Mouse (Mus musculus) MEL (cell line): ENCODE results near the gene Slc7a8. TPM values are rescaled to one million over a fixed set of nuclear protein-coding genes. Genes with fewer than 3 reads are reported as not detected.

ENCODE experiments used
- DNase-seq: peaks from one replicate; pipeline ENCODE4 v3.0.0; 2011; ENCODE audit warnings: low read depth, low spot score
- H3K27ac ChIP-seq: 2 replicates; pipeline ENCODE4 v1.5.1; 2012; ENCODE audit warnings: low read depth, mild to moderate bottlenecking, control low read depth, low read length, moderate library complexity; ENCODE audit not compliant: control insufficient read depth
- H3K27me3 ChIP-seq, 2 experiments: fragments of 150-350 bp in 1 of 2; sonication (generic) in 1 of 2; 2 replicates each; pipeline ENCODE4 v1.6.1; 2012; ENCODE audit warnings: low read length in 2 of 2, mild to moderate bottlenecking in 2 of 2, improper control_type of control experiment in 1 of 2, moderate library complexity in 1 of 2; ENCODE audit not compliant: insufficient read depth in 2 of 2, control insufficient read depth in 1 of 2
- H3K36me3 ChIP-seq, 2 experiments: 2 replicates each; pipeline ENCODE4 v1.6.1; 2012 to 2014; ENCODE audit warnings: low read length in 2 of 2, improper control_type of control experiment in 1 of 2, inconsistent platforms in 1 of 2, mild to moderate bottlenecking in 1 of 2; ENCODE audit not compliant: insufficient read depth in 2 of 2, control insufficient read depth in 1 of 2
- H3K4me1 ChIP-seq, 2 experiments: fragments of 150-350 bp in 1 of 2; sonication (generic) in 1 of 2; 2 replicates each; pipeline ENCODE4 v1.6.1; 2012; ENCODE audit warnings: low read length in 2 of 2, improper control_type of control experiment in 1 of 2, mild to moderate bottlenecking in 1 of 2; ENCODE audit not compliant: insufficient read depth in 2 of 2, control insufficient read depth in 1 of 2
- H3K4me3 ChIP-seq, 2 experiments: fragments of 150-350 bp in 1 of 2; sonication (generic) in 1 of 2; 2 replicates each; pipeline ENCODE4 v1.5.1; 2012; ENCODE audit warnings: low read depth in 2 of 2, low read length in 2 of 2, mild to moderate bottlenecking in 2 of 2, moderate library complexity in 2 of 2, control low read depth in 1 of 2, improper control_type of control experiment in 1 of 2; ENCODE audit not compliant: control insufficient read depth in 1 of 2, insufficient read depth in 1 of 2
- H3K79me2 ChIP-seq: 2 replicates; pipeline ENCODE4 v1.6.1; 2012; ENCODE audit warnings: mild to moderate bottlenecking, low read length, moderate library complexity; ENCODE audit not compliant: control insufficient read depth, poor library complexity, insufficient read depth
- H3K9ac ChIP-seq: 2 replicates; pipeline ENCODE4 v1.6.1; 2012; ENCODE audit warnings: low read depth, mild to moderate bottlenecking, control low read depth, low read length, moderate library complexity; ENCODE audit not compliant: control insufficient read depth, poor library complexity, severe bottlenecking
- H3K9me3 ChIP-seq: fragments of 150-350 bp; sonication (generic); replicated peaks from 2 replicates; pipeline ENCODE4 v1.6.1; 2012; ENCODE audit warnings: mild to moderate bottlenecking, low read length, improper control_type of control experiment, moderate library complexity; ENCODE audit not compliant: insufficient read depth
- BHLHE40 ChIP-seq: IDR thresholded peaks from 2 replicates; pipeline ENCODE4 v1.6.1; 2012; ENCODE audit warnings: low read depth, mild to moderate bottlenecking, inconsistent platforms, low read length, improper control_type of control experiment, borderline replicate concordance
- CHD1 ChIP-seq: IDR thresholded peaks from 2 replicates; pipeline ENCODE4 v1.6.1; 2012; ENCODE audit warnings: low read depth, mild to moderate bottlenecking, inconsistent platforms, low read length, improper control_type of control experiment
- CHD2 ChIP-seq: IDR thresholded peaks from 2 replicates; pipeline ENCODE4 v1.6.1; 2011; ENCODE audit warnings: low read length, improper control_type of control experiment
- CTCF ChIP-seq, 3 experiments: IDR thresholded peaks in 2 of 3; conservative IDR thresholded peaks in 1 of 3; 2 replicates each; pipeline ENCODE4 v1.5.1; 2011 to 2012; ENCODE audit warnings: low read length in 3 of 3, low read depth in 2 of 3, mild to moderate bottlenecking in 2 of 3, improper control_type of control experiment in 1 of 3, inconsistent platforms in 1 of 3, mixed read lengths in 1 of 3, moderate library complexity in 1 of 3; ENCODE audit not compliant: control insufficient read depth in 1 of 3, insufficient read depth in 1 of 3, poor library complexity in 1 of 3, severe bottlenecking in 1 of 3
- E2F4 ChIP-seq: IDR thresholded peaks from 2 replicates; pipeline ENCODE4 v1.6.1; 2011; ENCODE audit warnings: low read depth, low read length, improper control_type of control experiment, borderline replicate concordance
- ELF1 ChIP-seq: IDR thresholded peaks from 2 replicates; pipeline ENCODE4 v1.6.1; 2014; ENCODE audit warnings: low read depth, mild to moderate bottlenecking, inconsistent platforms, low read length, improper control_type of control experiment, moderate library complexity
- EP300 ChIP-seq, 2 experiments: IDR thresholded peaks; 2 replicates each; pipeline ENCODE4 v1.6.1; 2011; ENCODE audit warnings: improper control_type of control experiment in 2 of 2, low read length in 2 of 2, low read depth in 1 of 2, mild to moderate bottlenecking in 1 of 2
- ETS1 ChIP-seq: IDR thresholded peaks from 2 replicates; pipeline ENCODE4 v1.6.1; 2012; ENCODE audit warnings: low read depth, mild to moderate bottlenecking, inconsistent platforms, low read length, improper control_type of control experiment, moderate library complexity
- GABPA ChIP-seq: IDR thresholded peaks from 2 replicates; pipeline ENCODE4 v1.6.1; 2012; ENCODE audit warnings: low read depth, mild to moderate bottlenecking, inconsistent platforms, low read length, improper control_type of control experiment, moderate library complexity
- GATA1 ChIP-seq: IDR thresholded peaks from 2 replicates; pipeline ENCODE4 v1.6.1; 2011; ENCODE audit warnings: low read depth, low read length, improper control_type of control experiment
- HCFC1 ChIP-seq: IDR thresholded peaks from 2 replicates; pipeline ENCODE4 v1.6.1; 2012; ENCODE audit warnings: low read depth, mild to moderate bottlenecking, inconsistent platforms, low read length, improper control_type of control experiment, moderate library complexity
- JUND ChIP-seq: IDR thresholded peaks from 2 replicates; pipeline ENCODE4 v1.6.1; 2011; ENCODE audit warnings: low read depth, mild to moderate bottlenecking, improper control_type of control experiment, low read length
- MAFK ChIP-seq: IDR thresholded peaks from 2 replicates; pipeline ENCODE4 v1.6.1; 2011; ENCODE audit warnings: low read depth, mild to moderate bottlenecking, low read length, improper control_type of control experiment, borderline replicate concordance
- MAX ChIP-seq: IDR thresholded peaks from 2 replicates; pipeline ENCODE4 v1.6.1; 2011; ENCODE audit warnings: low read length, improper control_type of control experiment
- MAZ ChIP-seq: IDR thresholded peaks from 2 replicates; pipeline ENCODE4 v1.6.1; 2012; ENCODE audit warnings: low read depth, mild to moderate bottlenecking, inconsistent platforms, low read length, improper control_type of control experiment
- MEF2A ChIP-seq: IDR thresholded peaks from 2 replicates; pipeline ENCODE4 v1.6.1; 2014; ENCODE audit warnings: low read depth, mild to moderate bottlenecking, inconsistent platforms, low read length, improper control_type of control experiment; ENCODE audit not compliant: poor library complexity, insufficient replicate concordance, severe bottlenecking; ENCODE audit errors: extremely low read depth
- MXI1 ChIP-seq: IDR thresholded peaks from 2 replicates; pipeline ENCODE4 v1.6.1; 2011; ENCODE audit warnings: mild to moderate bottlenecking, low read depth, low read length, improper control_type of control experiment
- MYC ChIP-seq: IDR thresholded peaks from 2 replicates; pipeline ENCODE4 v1.6.1; 2011; ENCODE audit warnings: low read depth, mild to moderate bottlenecking, low read length, improper control_type of control experiment, moderate library complexity
- NELFE ChIP-seq: IDR thresholded peaks from 2 replicates; pipeline ENCODE4 v1.6.1; 2011; ENCODE audit warnings: low read depth, low read length, improper control_type of control experiment
- POLR2AphosphoS2 ChIP-seq: IDR thresholded peaks from 2 replicates; pipeline ENCODE4 v1.6.1; 2011; ENCODE audit warnings: low read length, improper control_type of control experiment
- POLR2AphosphoS5 ChIP-seq: IDR thresholded peaks from 2 replicates; pipeline ENCODE4 v1.6.1; 2012; ENCODE audit warnings: low read depth, borderline replicate concordance, mild to moderate bottlenecking, inconsistent platforms, low read length, moderate library complexity, mixed read lengths
- RAD21 ChIP-seq: IDR thresholded peaks from 2 replicates; pipeline ENCODE4 v1.6.1; 2011; ENCODE audit warnings: mild to moderate bottlenecking, low read depth, low read length, improper control_type of control experiment
- RCOR1 ChIP-seq: IDR thresholded peaks from 2 replicates; pipeline ENCODE4 v1.6.1; 2012; ENCODE audit warnings: low read depth, mild to moderate bottlenecking, inconsistent platforms, low read length, improper control_type of control experiment
- SIN3A ChIP-seq: IDR thresholded peaks from 2 replicates; pipeline ENCODE4 v1.6.1; 2012; ENCODE audit warnings: low read length, improper control_type of control experiment, inconsistent platforms
- TAL1 ChIP-seq: IDR thresholded peaks from 2 replicates; pipeline ENCODE4 v1.6.1; 2012; ENCODE audit warnings: mild to moderate bottlenecking, inconsistent platforms, low read length, moderate library complexity, mixed read lengths
- TBP ChIP-seq: IDR thresholded peaks from 2 replicates; pipeline ENCODE4 v1.8.0; 2011; ENCODE audit warnings: low read depth, low read length, improper control_type of control experiment
- UBTF ChIP-seq: IDR thresholded peaks from 2 replicates; pipeline ENCODE4 v1.6.1; 2012; ENCODE audit warnings: low read depth, mild to moderate bottlenecking, inconsistent platforms, low read length, improper control_type of control experiment, moderate library complexity, borderline replicate concordance; ENCODE audit not compliant: insufficient read depth
- USF1 ChIP-seq: IDR thresholded peaks from 2 replicates; pipeline ENCODE4 v1.6.1; 2014; ENCODE audit warnings: low read depth, mild to moderate bottlenecking, inconsistent platforms, low read length, improper control_type of control experiment, moderate library complexity
- ZC3H11A ChIP-seq: IDR thresholded peaks from 2 replicates; pipeline ENCODE4 v1.6.1; 2012; ENCODE audit warnings: low read depth, mild to moderate bottlenecking, inconsistent platforms, low read length, improper control_type of control experiment
- ZKSCAN1 ChIP-seq: IDR thresholded peaks from 2 replicates; pipeline ENCODE4 v1.6.1; 2012; ENCODE audit warnings: low read depth, mild to moderate bottlenecking, inconsistent platforms, low read length, improper control_type of control experiment, moderate library complexity
- ZMIZ1 ChIP-seq: IDR thresholded peaks from 2 replicates; pipeline ENCODE4 v1.6.1; 2012; ENCODE audit warnings: low read depth, mild to moderate bottlenecking, inconsistent platforms, low read length, improper control_type of control experiment, moderate library complexity
- ZNF384 ChIP-seq: IDR thresholded peaks from 2 replicates; pipeline ENCODE4 v1.6.1; 2012; ENCODE audit warnings: low read depth, mild to moderate bottlenecking, inconsistent platforms, low read length, improper control_type of control experiment
- polyA plus RNA-seq, 2 experiments: library from polyadenylated mRNA; stranded (reverse) in 1 of 2; unstranded in 1 of 2; fragments of >175 nt in 1 of 2; fragments of >200 nt in 1 of 2; gene quantifications; 2 replicates each; pipeline versions ENCODE4 v1.2.1 to v1.2.4; 2012; ENCODE audit warnings: low replicate concordance in 2 of 2, low read depth in 1 of 2; ENCODE audit not compliant: insufficient read length in 2 of 2, insufficient read depth in 1 of 2, missing spikeins in 1 of 2
- total RNA-seq: library from RNA; depleted of rRNA; stranded (reverse); fragments of 300-350 nt; gene quantifications from 2 replicates; pipeline ENCODE4 v1.2.3, GENCODE M21; 2012

Gene Slc7a8
- total and polyA plus RNA-seq, 3 experiments = 0.08 to 0.29 TPM; not detected in 1

DNA sequence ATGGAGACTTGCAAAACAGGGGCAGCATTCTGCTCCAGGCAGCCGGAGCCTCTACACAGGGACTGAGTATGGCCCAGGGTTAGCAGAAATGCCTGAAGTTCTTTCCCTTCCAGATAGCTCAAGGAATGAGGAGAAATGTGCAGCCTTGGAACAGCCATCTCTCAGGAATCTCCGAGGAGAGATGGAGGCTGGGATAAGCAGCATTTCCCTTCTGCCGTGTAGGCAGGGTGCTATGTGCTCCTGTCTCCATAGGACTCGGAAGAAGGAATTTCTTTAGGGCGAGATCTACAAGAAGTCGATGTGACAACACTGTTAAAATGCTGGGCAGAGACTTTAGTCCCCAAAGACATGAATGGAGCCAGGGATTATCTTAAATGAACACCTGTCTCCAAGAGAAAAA lies 28.8 kb downstream of the Slc7a8 start:
- Histone ChIP-seq H3K27me3 (no peaks in the 10 kb centered on the region), H3K36me3 (peaks cover 0 to 32% of the 10 kb centered on the region in 2 experiments; a peak in 2 of 4 replicates), H3K9me3 (no peaks in the 10 kb centered on the region), H3K27ac (no peak overlapping the region), H3K9ac (no peak overlapping the region), H3K4me1 (peaks cover 19 to 54% of the 10 kb centered on the region in 2 experiments), H3K79me2 (no peaks in the 10 kb centered on the region), H3K4me3 (peak overlapping the region in 1 of 2 experiments; percentile 6; a peak in 2 of 4 replicates)
- TF ChIP-seq ZKSCAN1 = no peak
- TF ChIP-seq USF1 = no peak
- TF ChIP-seq ZMIZ1 = no peak
- 0 out of 2 replicates have a peak, but pooled peaks have one; percentile 20 for TF ChIP-seq TAL1
- DNase-seq = no peak

DNA sequence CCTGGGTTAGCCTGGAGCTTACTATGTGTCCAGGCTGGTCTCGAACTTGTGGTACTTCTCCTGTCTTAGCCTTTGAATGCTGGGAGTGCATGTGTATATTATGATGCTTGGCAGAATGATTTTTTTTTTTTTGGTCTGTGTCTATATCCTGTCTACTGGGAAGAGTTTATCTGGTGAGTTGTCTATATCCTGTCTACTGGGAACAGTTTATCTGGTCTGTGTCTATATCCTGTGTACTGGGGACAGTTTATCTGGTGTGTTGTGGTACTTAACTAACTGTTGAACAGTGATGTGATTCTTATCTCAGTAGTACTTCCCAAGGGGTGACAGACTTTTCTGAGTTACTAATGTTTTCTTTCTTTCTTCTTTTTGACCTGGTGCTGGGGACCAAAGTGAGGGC lies 30.0 kb downstream of the Slc7a8 start:
- H3K9me3 ChIP-seq = no peaks in the 10 kb centered on the region
- H3K9ac ChIP-seq = no peak overlapping the region
- DNase-seq = peak; percentile 25
- H3K27ac ChIP-seq = no peak overlapping the region
- no peaks in the 10 kb centered on the region for H3K79me2 ChIP-seq
- no peaks in the 10 kb centered on the region for H3K27me3 ChIP-seq
- H3K36me3 ChIP-seq = peaks cover 0 to 32% of the 10 kb centered on the region in 2 experiments; a peak in 2 of 4 replicates
- H3K4me3 ChIP-seq = no peak overlapping the region
- H3K4me1 ChIP-seq = peaks cover 19 to 54% of the 10 kb centered on the region in 2 experiments
- TF ChIP-seq POLR2AphosphoS5 (no peak), CHD1 (no peak), SIN3A (no peak), ZC3H11A (no peak), GABPA (no peak), RCOR1 (peak; percentile 60), GATA1 (peak; percentile 74), MAFK (no peak), CHD2 (no peak), MAX (no peak), MXI1 (no peak), JUND (no peak), TAL1 (no peak), TBP (no peak), CTCF (IDR thresholded peaks at IDR 0.05 in 2 of 3, conservative IDR thresholded peaks at IDR 0.05 in 1 of 3; ENCODE audit: control insufficient read depth in 1 of 3, insufficient read depth in 1 of 3, low read depth in 2 of 3, low read length in 3 of 3, poor library complexity in 1 of 3, severe bottlenecking in 1 of 3) (no peak), EP300 (IDR thresholded peaks at IDR 0.05; ENCODE audit: low read depth in 1 of 2, low read length in 2 of 2) (peak; percentile 68 to 81), E2F4 (no peak), MAZ (no peak), HCFC1 (no peak), MEF2A (no peak), UBTF (no peak), RAD21 (no peak), ELF1 (no peak), ZKSCAN1 (no peak), ZNF384 (peak; percentile 53), NELFE (no peak), BHLHE40 (no peak), ETS1 (peak; percentile 58; the same call in 1 of the 2 replicates), POLR2AphosphoS2 (no peak), MYC (no peak)
